Mouse (Mus musculus) R1 (cell line): Measurements from ENCODE around the gene Popdc2.

Source experiments
- DNase-seq: peaks from one replicate; pipeline ENCODE4 v3.0.0-alpha.2; 2018; ENCODE audit warnings: low read depth, low spot score

Popdc2 gene

DNA sequence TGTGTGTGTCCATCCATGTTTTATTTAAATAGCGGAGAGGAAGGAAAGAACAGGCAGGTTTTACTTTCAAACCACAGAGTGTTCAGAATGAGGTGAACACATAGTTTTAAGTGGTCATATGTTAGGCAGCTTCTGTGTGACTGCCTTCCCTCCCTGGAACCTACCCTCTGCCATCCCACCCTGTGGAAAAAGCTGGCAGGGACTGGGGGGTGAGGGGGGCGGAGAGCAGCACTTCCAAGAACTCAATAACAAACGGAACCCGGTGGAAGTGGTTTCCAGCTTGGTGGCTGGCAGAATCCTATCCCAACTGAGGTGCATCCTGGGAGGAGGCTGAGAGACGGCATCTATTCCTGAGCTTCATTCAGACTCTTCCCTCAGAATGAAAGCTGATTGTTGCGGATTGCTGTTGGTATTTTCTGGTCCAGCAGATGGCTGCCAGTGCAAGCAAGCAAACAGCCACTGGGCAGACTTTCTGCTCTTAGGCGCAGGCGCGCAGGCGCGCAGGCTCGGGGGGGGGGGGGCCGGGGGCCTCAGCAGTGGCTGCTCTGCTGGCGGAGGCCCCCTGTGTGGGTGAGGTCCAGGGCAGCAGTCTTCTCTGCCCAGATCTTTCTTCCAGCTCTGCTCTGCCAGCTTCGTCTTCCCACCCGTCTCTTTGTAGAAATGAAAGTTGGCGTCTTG lies 14.3 kb downstream of the Popdc2 start:
- peak; percentile 56 for DNase-seq

DNA sequence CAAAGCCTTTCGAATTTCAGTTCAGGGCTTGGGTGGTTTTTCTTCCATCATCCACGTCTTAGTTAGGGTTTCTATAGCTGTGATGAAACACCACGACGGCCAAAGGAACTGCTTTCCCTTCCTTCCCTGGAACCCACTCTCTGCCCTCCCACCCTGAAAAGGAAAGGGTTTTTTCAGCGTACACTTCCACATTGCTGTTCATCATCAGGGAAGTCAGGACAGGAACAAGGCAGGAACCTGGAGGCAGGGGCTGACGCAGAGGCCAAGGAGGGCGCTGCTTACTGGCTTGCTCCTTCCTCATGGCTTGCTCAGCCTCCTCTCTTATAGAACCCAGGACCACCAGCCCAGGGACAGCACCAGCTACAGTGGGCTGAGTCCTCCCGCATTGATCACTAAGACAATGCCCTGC lies 14.8 kb downstream of the Popdc2 start:
- DNase-seq = no peak

DNA sequence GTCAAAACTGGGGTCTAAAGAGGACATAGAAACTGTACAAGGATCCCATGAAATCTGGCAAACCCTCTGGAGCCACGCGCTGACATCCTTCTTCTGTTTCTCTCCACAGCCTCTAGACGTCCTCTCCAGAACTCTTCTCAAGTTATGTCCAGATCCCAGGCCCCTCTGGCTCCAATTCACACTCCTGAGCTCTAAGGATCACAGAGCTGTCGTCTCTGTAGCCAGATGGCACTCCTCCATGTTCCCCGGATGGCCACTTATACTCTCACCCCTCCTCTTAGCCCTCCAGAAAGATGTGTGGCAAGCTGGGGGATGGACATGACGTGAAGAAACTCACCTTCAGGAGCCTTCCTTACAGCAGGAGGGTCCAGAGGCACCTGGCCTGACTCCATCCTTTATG lies 15.5 kb downstream of the Popdc2 start:
- no peak for DNase-seq

DNA sequence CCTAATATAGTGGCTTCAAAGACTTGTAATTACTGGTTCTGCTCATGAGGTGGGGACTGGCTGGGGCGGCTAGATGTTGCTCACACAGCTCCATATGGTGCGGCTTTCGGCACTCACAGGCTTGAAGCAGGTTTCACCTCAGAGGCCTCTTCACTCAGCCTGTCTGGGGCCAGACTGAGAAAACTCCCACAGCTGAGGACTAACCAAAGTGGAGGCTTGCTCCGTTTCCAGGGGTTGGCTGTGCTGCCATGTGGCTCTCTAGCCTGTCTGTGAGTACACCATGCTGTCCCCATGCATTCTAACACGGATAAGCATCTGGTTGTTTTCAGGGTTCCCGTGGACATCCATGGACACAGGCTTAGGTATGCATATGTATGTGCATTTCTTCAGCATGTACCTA lies 16.6 kb downstream of the Popdc2 start:
- DNase-seq = no peak

DNA sequence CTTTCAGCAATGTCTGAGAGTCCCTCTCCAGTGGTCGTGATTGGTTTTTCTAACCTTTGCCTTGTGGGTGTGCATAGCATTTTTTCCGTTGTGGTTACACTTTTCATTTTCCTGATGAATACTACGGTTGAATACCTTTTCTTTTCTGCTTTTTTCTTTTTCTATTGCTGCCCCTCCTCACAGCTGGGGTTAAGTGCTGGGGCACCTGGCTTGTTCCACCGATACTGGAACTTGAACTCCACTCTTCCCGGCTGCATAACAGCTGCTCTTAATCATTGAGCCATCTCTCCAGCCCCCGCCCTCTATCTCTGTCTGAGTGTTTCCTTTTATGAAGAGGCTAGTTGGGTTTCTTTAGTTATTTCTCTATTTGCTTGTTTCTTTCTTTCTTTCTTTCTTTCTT lies 17.1 kb downstream of the Popdc2 start:
- no peak for DNase-seq

DNA sequence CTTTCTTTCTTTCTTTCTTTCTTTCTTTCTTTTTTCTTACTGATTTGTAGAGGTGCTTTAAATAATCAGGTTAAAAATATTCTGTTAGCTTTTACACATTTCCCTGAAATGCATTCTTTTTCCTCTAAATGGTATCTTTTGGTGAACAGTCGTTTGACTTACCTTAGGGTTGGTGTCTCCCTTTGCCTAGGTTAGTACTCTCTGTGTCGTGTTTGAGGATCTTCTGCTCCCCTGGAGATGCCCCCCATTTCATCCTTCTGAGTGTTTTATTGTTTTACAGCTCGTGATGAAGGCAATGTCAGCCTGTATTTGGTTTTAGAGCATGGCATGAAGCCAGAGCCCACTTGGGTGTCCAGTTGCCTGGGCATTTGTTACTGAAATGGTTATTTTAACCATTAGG lies 17.5 kb downstream of the Popdc2 start:
- no peak for DNase-seq

DNA sequence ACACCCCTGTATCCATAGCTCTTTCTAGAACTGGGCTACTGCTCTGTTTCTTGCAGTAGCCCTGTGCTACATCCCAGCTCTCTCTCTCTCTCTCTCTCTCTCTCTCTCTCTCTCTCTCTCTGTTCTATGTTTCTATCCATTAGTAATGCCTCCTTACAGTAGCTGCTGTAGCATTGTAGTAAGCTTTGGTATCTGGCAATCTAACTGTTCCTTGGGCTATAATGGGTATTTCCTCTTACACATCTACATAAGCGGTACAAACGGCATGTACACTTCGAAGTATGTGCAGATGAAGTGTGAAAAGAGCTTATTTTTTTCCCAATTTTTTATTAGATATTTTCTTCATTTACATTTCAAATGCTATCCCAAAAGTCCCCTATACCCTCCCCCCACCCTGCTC lies 17.9 kb downstream of the Popdc2 start:
- DNase-seq = no peak

DNA sequence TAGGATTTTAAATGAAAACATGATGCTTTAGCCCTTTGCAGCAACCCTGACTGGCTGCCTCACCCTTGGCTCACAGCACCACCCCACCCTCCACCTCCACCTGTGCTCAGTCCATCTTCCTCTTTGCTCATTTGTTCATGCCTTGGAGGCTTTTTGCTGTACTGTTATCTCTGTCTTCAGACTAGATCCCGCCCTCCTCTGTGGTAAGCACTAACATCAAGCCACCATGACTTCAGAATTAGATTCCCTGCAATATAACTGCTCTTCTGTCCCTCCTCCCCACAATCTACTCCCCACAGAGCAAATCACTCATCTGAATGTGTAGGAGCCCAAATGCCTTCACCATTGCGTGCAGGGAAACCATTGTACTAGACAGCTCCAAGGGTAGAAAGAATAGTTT lies 21.7 kb downstream of the Popdc2 start:
- DNase-seq = no peak

DNA sequence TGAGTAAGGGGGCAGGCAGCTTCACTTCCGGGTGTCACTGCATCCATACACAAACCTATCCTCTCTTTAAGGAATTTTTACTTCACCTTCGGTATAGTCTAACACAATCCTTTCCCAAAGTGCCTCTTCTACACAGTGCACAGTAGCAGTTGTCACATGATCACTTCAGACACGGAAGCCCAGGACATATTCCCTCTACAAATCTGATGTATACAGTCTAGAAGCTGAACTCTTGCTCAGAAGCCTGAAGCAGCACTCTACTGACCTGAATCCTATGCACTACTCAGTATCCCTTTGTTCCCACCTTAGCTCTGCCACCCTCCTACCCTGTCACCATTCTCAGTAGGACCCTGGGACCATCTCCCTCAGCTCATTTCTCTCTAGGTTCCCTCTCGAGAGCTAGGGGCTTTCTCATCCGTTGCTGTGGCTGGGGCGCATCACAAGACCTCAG lies 23.2 kb downstream of the Popdc2 start:
- no peak for DNase-seq

DNA sequence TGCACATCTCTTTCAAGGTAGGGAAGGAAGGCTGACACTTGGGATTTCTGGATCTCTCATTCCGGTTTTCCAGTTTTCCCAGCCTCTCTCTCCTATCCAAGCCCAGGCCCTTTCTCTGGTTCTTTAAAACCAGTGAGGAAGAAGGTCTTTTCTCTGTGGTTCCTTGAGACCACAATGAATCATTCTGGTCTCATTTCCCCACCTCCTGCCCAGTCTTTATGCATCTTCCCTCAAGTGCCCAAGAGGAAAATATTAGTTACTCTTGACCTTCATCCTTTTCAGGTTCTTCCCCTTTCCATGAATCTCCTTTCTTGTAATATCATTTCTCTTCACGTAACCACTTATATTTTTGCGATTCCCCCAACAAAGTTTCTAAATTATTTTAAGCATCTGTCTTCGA lies 23.7 kb downstream of the Popdc2 start:
- DNase-seq = no peak

DNA sequence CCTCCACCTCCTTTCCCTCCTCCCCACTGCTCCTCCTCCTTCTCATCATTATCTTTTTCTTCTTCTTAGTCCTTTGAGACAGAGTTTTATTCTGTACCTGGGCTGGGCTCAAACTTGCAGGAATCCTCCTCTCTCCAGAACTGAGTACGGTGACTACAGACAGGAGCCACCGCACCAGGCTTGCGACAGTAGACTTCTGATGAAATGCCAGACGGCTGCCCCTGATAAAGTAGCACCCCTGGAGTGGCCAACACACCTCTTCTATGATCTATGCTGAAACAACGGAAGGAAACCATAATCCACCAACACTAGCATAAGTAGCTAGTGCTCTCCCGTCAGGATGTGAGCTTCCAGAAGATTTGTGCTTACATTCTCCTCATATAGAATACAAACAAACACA lies 25.4 kb downstream of the Popdc2 start:
- no peak for DNase-seq

DNA sequence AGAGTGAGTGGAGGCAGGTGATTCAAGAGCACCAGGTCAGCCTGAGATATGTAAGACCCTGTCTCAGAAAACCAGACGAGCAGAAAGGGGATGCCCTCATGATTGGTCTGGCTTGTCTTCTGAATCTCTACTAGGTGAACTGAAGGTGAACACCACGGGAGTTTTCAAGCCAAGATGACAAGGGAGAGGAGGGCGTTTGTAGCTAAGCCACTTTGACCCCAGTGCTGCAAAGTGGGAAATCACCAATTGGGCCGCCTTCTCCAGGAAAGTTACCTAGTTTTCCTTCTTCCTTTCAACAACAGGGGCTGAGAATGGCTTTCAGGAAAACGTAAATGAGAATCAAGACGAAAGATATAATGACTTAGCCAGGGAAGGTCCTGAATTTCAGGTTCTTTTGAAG lies 26.7 kb downstream of the Popdc2 start:
- no peak for DNase-seq

DNA sequence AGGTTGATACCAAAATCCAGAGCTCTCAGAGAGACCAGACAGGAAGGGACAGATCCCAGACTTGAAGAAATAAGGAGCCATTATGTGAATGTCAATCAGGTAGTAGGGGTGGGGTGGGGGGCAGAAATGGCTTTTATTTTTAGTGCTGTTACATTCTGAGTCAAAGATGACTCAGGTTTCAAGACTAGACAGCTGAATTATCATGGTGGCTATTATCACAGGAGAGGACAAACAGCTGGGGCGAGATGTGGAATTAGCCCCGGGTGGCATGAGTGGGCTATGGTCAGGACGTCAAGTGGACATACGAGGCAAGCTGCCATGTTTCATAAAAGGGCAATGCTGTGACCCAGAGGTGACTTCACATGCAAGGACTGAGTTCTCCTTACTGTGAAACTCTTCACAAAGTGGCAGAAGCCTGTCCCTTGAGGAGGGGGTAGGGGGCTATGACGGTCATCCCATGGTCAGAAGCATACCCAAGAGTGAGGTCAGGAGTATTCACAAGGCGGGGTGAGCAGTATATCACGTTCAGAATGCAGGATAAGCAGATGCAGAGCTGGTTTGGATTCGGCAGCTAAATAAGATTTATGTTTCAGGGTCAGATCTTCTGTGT lies 27.4 kb downstream of the Popdc2 start:
- no peak for DNase-seq

DNA sequence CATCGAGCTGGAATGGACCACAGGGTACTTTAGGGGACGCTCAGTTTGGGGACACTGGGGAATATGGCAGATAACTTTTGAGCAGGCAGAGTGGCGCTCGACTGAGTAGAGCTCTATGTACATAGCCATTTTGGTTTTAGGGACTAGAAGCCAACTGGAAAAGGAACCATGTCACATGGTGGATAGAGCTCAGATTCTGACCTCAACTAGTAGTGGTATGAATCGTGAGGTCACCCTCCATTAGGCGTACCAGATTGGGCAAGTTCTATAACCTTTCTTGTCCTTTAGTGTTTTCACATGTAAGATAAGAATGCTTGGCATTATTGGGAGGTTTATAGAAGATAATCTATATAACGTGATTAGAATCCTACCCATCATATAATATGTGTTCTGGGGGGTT lies 28.3 kb downstream of the Popdc2 start:
- no peak for DNase-seq

DNA sequence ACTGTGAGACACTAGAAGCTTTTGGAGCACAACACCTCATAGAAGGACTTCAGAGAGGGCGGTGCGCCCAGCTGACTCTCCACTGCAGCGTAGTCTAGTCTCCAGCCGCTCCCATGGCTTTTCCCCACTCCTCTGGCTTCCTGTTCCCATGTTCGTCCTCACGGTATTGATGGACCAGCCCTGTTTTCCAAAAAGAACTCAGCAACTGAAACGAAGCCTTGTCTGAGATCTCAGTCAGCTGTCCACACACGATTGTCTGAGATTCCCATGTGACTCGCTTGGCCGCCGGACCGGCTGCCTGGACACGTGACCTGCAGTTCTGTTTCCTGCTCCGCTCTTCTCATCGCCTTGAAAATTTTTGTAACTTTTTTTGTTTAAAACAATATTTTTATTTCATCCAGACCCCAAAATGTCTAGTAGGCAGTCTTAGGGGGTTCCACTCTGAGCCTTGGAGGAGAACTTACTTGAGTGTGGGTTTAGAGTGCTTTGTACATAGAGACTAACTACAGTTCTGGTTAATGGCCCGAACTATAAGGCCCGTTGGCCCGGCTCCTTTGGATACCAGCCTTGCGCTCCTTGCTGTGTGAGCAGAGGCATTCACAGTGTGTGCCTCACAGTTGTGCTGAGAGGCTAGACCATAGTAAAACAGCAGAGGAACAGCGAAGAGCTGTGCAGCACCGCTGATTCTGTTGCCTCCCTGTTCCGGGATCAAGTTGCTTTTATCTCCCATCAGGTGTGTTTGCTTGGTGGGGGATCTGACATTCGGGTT lies 30.3 kb downstream of the Popdc2 start:
- DNase-seq = peak; percentile 43

DNA sequence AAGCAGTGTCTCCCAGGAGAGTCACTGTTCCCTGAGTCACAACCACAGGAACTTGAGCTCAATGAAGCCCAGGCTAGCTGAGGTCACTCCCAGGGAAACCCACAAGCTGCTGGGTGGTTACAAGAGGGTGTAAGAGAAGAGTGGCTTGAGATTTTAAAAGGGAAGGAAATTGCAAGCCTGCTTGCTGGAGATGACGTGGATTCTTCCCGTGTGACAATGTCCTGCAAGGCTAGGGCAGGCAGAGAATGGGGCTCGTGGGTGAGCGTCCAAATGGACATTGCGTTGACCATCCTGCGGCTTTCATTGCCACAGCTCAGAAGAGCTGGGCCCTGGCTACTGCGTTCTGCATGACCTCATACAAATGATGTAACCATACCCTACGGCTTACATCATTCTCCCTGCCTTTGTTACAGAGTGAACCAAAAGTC lies 32.2 kb downstream of the Popdc2 start:
- DNase-seq = no peak

DNA sequence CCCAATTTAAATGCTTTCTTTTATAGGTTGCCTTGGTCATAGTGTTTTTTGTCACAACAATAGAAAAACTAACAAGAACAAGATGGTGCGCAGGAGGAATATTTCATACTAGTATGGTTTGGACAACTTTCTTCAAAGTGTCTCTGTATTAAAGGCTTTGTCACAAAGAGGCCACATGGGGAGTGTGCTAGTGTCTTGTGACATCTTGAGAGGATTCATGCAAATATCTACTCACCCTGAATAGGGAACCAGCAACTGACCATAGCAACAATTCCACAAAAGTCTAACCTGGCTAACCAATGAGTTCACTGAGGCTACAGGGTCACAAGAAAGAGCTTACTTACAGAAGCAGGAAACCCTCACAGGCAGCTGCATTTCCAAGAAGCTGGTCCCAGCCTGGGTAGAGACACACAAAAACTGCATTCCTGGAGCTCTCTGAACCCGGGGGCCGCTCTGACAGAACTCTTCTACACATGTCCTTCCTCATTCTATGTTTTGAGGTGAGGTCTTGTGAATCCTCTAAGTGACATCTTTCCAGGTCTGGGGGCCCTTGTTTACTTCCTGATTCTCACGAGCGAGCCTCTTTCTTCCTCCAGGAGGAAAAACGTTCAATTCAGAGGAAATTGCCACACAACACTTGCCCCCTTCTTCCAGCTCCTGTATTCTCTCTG lies 33.2 kb downstream of the Popdc2 start:
- no peak for DNase-seq

DNA sequence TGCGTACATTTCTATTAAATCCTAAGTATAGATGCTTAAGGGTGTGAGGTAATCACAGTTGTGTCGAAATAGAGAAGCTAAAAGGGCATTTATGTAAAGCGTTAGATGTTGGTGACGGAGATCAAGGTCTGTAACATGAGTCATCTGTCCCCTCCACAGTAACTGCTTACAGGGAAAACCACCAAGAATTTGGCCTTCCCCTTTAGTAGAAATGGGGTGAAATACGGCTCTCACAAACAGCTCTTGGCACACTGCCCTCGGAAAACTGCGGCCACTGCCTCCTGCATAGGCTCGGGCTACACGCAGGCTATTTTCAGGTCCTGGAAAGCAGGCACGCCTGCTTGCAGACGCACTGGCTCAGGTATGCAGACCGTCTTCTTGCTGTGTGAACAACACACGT lies 34.1 kb downstream of the Popdc2 start:
- DNase-seq = no peak

DNA sequence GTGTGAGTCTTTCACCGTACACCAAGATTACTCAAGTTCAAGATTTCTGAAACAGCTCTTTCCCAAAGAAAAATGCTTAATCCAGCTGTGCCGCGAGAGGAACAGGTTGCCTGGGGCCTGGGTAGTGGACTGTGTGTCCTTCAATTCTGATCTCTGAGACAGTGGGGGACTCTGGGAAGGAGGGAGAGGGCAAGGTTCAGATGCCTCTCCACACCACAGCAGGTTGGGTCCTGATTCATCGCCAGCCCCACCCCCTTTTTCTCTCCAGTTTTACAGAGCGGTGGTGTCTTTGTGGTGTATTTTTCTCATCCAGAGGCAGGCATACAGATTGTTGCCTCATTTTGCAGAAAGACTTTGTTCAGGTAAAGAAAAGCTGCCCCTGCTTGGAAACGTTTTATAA lies 36.3 kb downstream of the Popdc2 start:
- no peak for DNase-seq

DNA sequence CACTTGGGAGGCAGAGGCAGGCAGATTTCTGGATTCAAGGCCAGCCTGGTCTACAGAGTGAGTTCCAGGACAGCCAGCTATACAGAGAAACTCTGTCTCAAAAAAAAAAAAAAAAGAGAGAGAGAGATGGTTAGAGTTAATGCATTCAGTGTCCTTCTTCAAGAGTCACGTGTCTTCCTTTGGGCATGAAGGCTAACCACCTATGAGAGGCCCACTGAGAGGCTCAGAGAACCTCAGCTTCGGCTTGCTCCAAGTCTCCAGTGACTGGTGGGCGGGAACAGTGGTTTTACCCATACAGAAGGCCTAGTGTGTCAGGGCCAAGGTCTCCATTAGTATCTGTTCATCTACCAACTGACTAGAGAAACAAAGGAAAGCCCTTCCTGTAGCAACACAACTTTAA lies 37.1 kb downstream of the Popdc2 start:
- DNase-seq = no peak

DNA sequence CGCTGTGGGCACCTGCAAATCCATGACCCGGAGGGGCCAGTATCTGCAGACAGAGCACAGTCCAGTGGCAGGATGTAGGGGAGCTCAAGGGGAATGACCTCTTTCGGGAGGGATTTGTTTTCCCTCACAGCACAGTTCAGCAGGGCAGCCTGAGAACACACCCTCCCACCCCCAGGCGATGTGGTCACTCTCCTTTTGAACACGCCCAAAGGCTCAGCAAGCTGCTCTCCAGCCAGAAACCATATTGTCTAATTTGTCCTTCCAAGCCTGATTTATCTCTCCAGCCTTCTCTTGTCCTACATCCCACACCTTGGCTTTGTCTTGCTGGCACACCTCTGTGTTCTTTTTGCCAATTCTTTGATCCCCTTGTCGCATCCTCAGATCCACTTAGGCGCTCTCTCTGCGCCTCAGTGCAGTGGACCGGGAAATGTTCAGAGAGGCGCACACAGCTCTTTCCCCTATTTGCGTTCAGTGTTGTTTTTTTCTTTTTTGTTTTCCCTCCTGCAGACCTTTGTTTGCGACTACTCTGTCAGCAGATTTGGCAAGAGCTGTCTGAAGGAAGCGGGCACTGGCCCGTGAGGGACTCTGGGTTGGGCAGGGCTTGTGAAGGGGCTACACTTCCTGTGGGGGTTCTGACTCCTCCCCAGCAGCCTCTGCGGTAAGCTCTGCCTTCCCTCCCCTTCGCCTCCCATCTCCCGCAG lies 37.7 kb downstream of the Popdc2 start:
- DNase-seq = peak; percentile 44
